Mouse (Mus musculus): ENCODE measurements around the gene Bcl2. TPM values are rescaled to one million over a fixed set of nuclear protein-coding genes. Genes with fewer than 3 reads are reported as not detected.

Bcl2 gene
- total and polyA plus RNA-seq, 3 experiments, result 30.9 to 87.0 (median 38.8) TPM

DNA sequence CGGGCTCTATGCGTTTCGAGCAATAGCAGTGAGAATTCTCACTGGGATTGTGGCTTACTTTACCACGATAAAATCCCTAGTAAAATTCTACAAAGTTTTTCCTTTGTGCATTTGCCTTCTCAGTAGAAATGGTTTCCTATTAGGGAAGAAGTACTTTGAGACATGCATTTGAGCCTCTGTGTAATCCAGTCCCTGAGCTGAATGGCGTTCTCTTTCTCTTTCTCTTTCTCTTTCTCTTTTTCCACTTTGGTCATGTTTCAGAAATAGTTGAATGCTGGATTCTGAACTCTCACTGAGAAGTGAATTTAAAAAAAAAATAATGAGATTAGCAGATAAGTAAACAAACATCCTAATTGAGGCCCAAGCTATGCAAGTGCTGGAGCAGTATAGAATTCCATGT, 191.1 kb downstream of the Bcl2 start:
- Histone ChIP-seq H3K9ac (ENCODE audit: control insufficient read depth, low read depth, low read length, poor library complexity, severe bottlenecking) (no peak overlapping the region), H3K9me3 (replicated peaks; ENCODE audit: insufficient read depth, low read length) (no peaks in the 10 kb centered on the region), H3K79me2 (ENCODE audit: control insufficient read depth, insufficient read depth, low read length, poor library complexity) (no peaks in the 10 kb centered on the region), H3K4me3 (ENCODE audit: control insufficient read depth in 1 of 2, insufficient read depth in 1 of 2, low read depth in 2 of 2, low read length in 2 of 2) (no peak overlapping the region), H3K27me3 (ENCODE audit: control insufficient read depth in 1 of 2, insufficient read depth in 2 of 2, low read length in 2 of 2) (no peaks in the 10 kb centered on the region; a peak in 1 of 4 replicates), H3K4me1 (ENCODE audit: control insufficient read depth in 1 of 2, insufficient read depth in 2 of 2, low read length in 2 of 2) (no peaks in the 10 kb centered on the region), H3K36me3 (ENCODE audit: control insufficient read depth in 1 of 2, insufficient read depth in 2 of 2, low read length in 2 of 2) (no peaks in the 10 kb centered on the region), H3K27ac (ENCODE audit: control insufficient read depth, low read depth, low read length) (no peak overlapping the region)
- no peak for TF ChIP-seq TCF12 (IDR thresholded peaks at IDR 0.05; ENCODE audit: low read depth, low read length)
- no peak for TF ChIP-seq POLR2AphosphoS2 (IDR thresholded peaks at IDR 0.05; ENCODE audit: low read length)
- no peak for DNase-seq (ENCODE audit: low read depth, low spot score)

DNA sequence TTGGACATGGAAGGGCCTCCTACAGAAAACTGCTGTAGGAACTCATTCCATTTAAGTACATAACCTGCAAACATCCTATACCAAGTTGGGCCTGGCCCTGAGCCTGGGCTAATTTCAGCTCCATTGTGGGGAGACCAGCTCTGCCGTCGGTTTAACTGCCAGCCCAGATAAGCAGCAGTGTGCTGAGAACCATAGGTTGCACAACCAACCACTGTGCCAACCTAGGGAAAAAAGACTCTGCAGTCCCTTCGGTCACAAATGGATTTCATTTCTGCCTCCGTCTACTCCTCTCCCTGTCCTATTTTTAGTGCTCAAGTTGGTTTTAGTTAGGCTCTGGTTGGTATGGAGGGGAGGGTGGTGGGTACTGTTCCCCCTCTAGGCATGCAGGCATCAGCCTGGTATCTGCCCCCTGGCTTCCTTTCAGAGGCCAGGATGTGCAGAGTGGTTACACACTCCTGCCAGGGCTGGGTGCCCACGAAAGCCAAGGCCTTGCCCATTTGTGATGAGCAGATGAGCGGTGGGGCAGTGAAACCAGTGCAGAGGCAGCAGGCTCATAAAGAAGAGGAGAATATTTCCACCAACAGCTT, 196.4 kb downstream of the Bcl2 start:
- TF ChIP-seq MYB (IDR thresholded peaks at IDR 0.05; ENCODE audit: low read depth, low read length) (peak; percentile 94), E2F4 (IDR thresholded peaks at IDR 0.05; ENCODE audit: borderline replicate concordance, low read depth, low read length) (no peak), EP300 (IDR thresholded peaks at IDR 0.05; ENCODE audit: low read depth in 1 of 2, low read length in 2 of 2) (peak in 1 of 2 experiments; percentile 69; a peak in 2 of 4 replicates)
- H3K4me3 ChIP-seq (ENCODE audit: control insufficient read depth in 1 of 2, insufficient read depth in 1 of 2, low read depth in 2 of 2, low read length in 2 of 2), result no peak overlapping the region
- H3K36me3 ChIP-seq (ENCODE audit: control insufficient read depth in 1 of 2, insufficient read depth in 2 of 2, low read length in 2 of 2), result no peaks in the 10 kb centered on the region
- H3K4me1 ChIP-seq (ENCODE audit: control insufficient read depth in 1 of 2, insufficient read depth in 2 of 2, low read length in 2 of 2), result no peaks in the 10 kb centered on the region; a peak in 1 of 4 replicates
- DNase-seq (ENCODE audit: low read depth, low spot score), result peak; percentile 32
- H3K9ac ChIP-seq (ENCODE audit: control insufficient read depth, low read depth, low read length, poor library complexity, severe bottlenecking), result no peak overlapping the region
- no peaks in the 10 kb centered on the region for H3K79me2 ChIP-seq (ENCODE audit: control insufficient read depth, insufficient read depth, low read length, poor library complexity)
- no peaks in the 10 kb centered on the region; a peak in 1 of 4 replicates for H3K27me3 ChIP-seq (ENCODE audit: control insufficient read depth in 1 of 2, insufficient read depth in 2 of 2, low read length in 2 of 2)
- H3K27ac ChIP-seq (ENCODE audit: control insufficient read depth, low read depth, low read length), result no peak overlapping the region
- no peaks in the 10 kb centered on the region for H3K9me3 ChIP-seq (replicated peaks; ENCODE audit: insufficient read depth, low read length)

DNA sequence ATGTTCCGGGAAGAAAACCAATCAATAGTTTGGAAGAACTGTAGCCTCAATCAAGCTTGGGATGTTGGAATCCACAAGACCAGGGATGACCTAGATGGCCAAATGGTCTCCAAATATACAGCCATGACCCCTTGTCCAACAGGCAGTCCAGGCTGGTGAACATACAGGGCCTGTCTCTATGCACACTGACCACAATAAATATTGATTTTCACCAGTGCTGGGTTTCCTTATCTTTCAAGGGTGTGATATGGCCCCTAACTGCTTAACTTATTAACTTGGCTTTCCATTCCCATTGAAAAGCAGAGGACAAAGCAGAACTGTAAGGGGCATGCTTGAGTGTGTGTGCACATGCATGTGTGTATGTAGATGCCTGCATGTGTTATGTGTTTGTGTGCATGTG, 197.0 kb downstream of the Bcl2 start:
- H3K4me3 ChIP-seq (ENCODE audit: control insufficient read depth in 1 of 2, insufficient read depth in 1 of 2, low read depth in 2 of 2, low read length in 2 of 2), result no peak overlapping the region

DNA sequence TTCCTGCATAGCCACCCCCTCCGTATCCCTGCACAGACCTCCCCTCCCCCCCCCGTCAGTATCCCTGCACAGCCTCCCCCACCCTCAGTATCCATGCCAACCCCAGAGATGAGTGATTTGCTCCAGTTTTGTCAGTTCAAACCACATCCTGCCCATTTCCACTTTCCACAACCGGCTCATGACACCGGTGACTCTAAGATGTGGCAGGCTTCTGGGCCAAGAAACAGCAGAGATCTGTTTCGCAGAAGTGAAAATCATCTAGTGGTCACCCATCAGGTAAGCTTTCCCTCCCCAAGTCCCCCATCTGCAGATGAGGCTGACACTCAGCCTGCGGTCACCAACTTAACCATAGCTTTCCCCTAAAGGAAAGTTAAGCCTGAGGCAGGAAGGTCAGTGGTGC, 198.5 kb downstream of the Bcl2 start:
- Histone ChIP-seq H3K27ac (ENCODE audit: control insufficient read depth, low read depth, low read length) (no peak overlapping the region), H3K36me3 (ENCODE audit: control insufficient read depth in 1 of 2, insufficient read depth in 2 of 2, low read length in 2 of 2) (no peaks in the 10 kb centered on the region), H3K4me3 (ENCODE audit: control insufficient read depth in 1 of 2, insufficient read depth in 1 of 2, low read depth in 2 of 2, low read length in 2 of 2) (no peak overlapping the region), H3K9me3 (replicated peaks; ENCODE audit: insufficient read depth, low read length) (no peaks in the 10 kb centered on the region), H3K9ac (ENCODE audit: control insufficient read depth, low read depth, low read length, poor library complexity, severe bottlenecking) (no peak overlapping the region), H3K4me1 (ENCODE audit: control insufficient read depth in 1 of 2, insufficient read depth in 2 of 2, low read length in 2 of 2) (no peaks in the 10 kb centered on the region; a peak in 1 of 4 replicates), H3K27me3 (ENCODE audit: control insufficient read depth in 1 of 2, insufficient read depth in 2 of 2, low read length in 2 of 2) (no peaks in the 10 kb centered on the region; a peak in 1 of 4 replicates), H3K79me2 (ENCODE audit: control insufficient read depth, insufficient read depth, low read length, poor library complexity) (no peaks in the 10 kb centered on the region)
- DNase-seq (ENCODE audit: low read depth, low spot score), result no peak
- no peak for TF ChIP-seq POLR2A (IDR thresholded peaks at IDR 0.05; ENCODE audit: control insufficient read depth in 1 of 2, insufficient read depth in 1 of 2, low read depth in 1 of 2, low read length in 2 of 2, poor library complexity in 1 of 2)
- TF ChIP-seq ZNF384 (IDR thresholded peaks at IDR 0.05; ENCODE audit: low read depth, low read length), result no peak
- TF ChIP-seq GATA1 (IDR thresholded peaks at IDR 0.05; ENCODE audit: low read depth, low read length), result no peak
- TF ChIP-seq TCF12 (IDR thresholded peaks at IDR 0.05; ENCODE audit: low read depth, low read length), result no peak

More for the DNA sequence above, 197.0 kb downstream of the Bcl2 start:
- H3K27me3 ChIP-seq (ENCODE audit: control insufficient read depth in 1 of 2, insufficient read depth in 2 of 2, low read length in 2 of 2), result no peaks in the 10 kb centered on the region; a peak in 1 of 4 replicates
- H3K79me2 ChIP-seq (ENCODE audit: control insufficient read depth, insufficient read depth, low read length, poor library complexity), result no peaks in the 10 kb centered on the region
- TF ChIP-seq NRF1 (IDR thresholded peaks at IDR 0.05; ENCODE audit: insufficient read depth, low read depth, low read length, poor library complexity, severe bottlenecking) (no peak), RAD21 (IDR thresholded peaks at IDR 0.05; ENCODE audit: low read depth, low read length) (no peak), POLR2AphosphoS5 (IDR thresholded peaks at IDR 0.05; ENCODE audit: borderline replicate concordance, low read depth, low read length) (no peak; the same call in 1 of the 2 replicates), POLR2A (IDR thresholded peaks at IDR 0.05; ENCODE audit: control insufficient read depth in 1 of 2, insufficient read depth in 1 of 2, low read depth in 1 of 2, low read length in 2 of 2, poor library complexity in 1 of 2) (no peak), TAL1 (IDR thresholded peaks at IDR 0.05; ENCODE audit: low read length) (no peak), ELF1 (IDR thresholded peaks at IDR 0.05; ENCODE audit: low read depth, low read length) (no peak), NELFE (IDR thresholded peaks at IDR 0.05; ENCODE audit: low read depth, low read length) (no peak)
- no peak for DNase-seq (ENCODE audit: low read depth, low spot score)
- H3K27ac ChIP-seq (ENCODE audit: control insufficient read depth, low read depth, low read length), result no peak overlapping the region
- no peaks in the 10 kb centered on the region for H3K36me3 ChIP-seq (ENCODE audit: control insufficient read depth in 1 of 2, insufficient read depth in 2 of 2, low read length in 2 of 2)
- no peaks in the 10 kb centered on the region for H3K9me3 ChIP-seq (replicated peaks; ENCODE audit: insufficient read depth, low read length)
- H3K4me1 ChIP-seq (ENCODE audit: control insufficient read depth in 1 of 2, insufficient read depth in 2 of 2, low read length in 2 of 2), result no peaks in the 10 kb centered on the region; a peak in 1 of 4 replicates
- H3K9ac ChIP-seq (ENCODE audit: control insufficient read depth, low read depth, low read length, poor library complexity, severe bottlenecking), result no peak overlapping the region
